Mouse (Mus musculus): ENCODE measurements around the gene Pbsn. TPM values are rescaled to one million over a fixed set of nuclear protein-coding genes. Genes with fewer than 3 reads are reported as not detected.

The Pbsn gene
- not detected in 2 replicates for polyA plus RNA-seq (2012; rRNA removed)

GRCm38 (mm10) chrX:77853523-77853922 lies at the start of gene Pbsn:
Pbsn (minus strand) TSS chrX:77853623.

DNA sequence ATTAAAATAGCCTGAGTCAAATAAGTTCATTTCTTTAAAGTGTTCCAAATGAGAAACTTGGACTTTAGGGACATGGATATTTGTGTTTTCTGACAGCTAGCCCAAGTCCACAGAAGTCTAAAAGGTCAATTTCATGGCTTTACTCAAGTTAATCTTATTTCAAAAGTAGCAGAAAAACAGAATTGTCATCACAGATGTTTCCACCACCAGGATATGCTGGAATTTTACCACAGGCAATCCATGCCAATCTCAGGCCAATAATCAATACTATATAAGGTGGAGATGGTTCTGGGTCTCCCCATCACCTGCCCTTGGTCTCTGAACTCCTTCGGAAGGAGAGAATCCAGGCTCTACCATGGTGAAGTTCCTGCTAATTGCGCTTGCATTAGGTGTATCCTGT lies 11.0 kb upstream of the Pbsn start, which contains the start of gene Gm14744:
TSS of gene Gm14744 (plus strand) at position 301 of the 400 bp plus-strand sequence.

GRCm38 (mm10) chrX:77796238-77796835 lies 57.1 kb downstream of the Pbsn start, which contains the start of gene Prkx:
Prkx (minus strand) TSS chrX:77796278.

Other genes with a start within 250 kb of the Pbsn start
- 18.4 and 20.2 TPM in 2 replicates for gene Prkx, start 57.3 kb downstream of the Pbsn start, polyA plus RNA-seq (2012; rRNA removed)
- gene Gm14744, start 11.1 kb upstream of the Pbsn start, polyA plus RNA-seq (2012; rRNA removed) = not detected in 2 replicates
- not detected in 2 replicates for gene 5430402E10Rik, start 71.4 kb upstream of the Pbsn start, polyA plus RNA-seq (2012; rRNA removed)
- gene Obp1a, start 237.8 kb upstream of the Pbsn start, polyA plus RNA-seq (2012; rRNA removed) = 0.10 TPM in 1 of 2 replicates, not detected in the other

All from central nervous system, embryonic 14 days (tissue).